Mouse (Mus musculus): ENCODE data around the gene 4930404H24Rik.

4930404H24Rik gene

GRCm38 (mm10) chr2:153492573-153493392 lies at the start of gene 4930404H24Rik:
TSS of gene 4930404H24Rik (plus strand) at chr2:153492790.
- DNase-seq: peak; percentile 82

- peak; percentile 57 for DNase-seq
These were observed 49.0 kb upstream of the 4930404H24Rik start for GRCm38 (mm10) chr2:153443434-153444240.

- peak; percentile 72 for DNase-seq
These were observed 48.1 kb upstream of the 4930404H24Rik start for GRCm38 (mm10) chr2:153444254-153445136.

GRCm38 (mm10) chr2:153445137-153446016 lies 47.2 kb upstream of the 4930404H24Rik start:
- peak; percentile 33 for DNase-seq

- DNase-seq: peak; percentile 35
These were observed 46.6 kb upstream of the 4930404H24Rik start for GRCm38 (mm10) chr2:153446017-153446408.

- DNase-seq: no peak
These were observed 46.1 kb upstream of the 4930404H24Rik start for GRCm38 (mm10) chr2:153446476-153446875.

GRCm38 (mm10) chr2:153447719-153448118 lies 44.9 kb upstream of the 4930404H24Rik start:
- no peak for DNase-seq

GRCm38 (mm10) chr2:153448519-153448918 lies 44.1 kb upstream of the 4930404H24Rik start:
- no peak for DNase-seq

GRCm38 (mm10) chr2:153453961-153454759 lies 38.4 kb upstream of the 4930404H24Rik start:
- DNase-seq: no peak

- no peak for DNase-seq
These were observed 37.6 kb upstream of the 4930404H24Rik start for GRCm38 (mm10) chr2:153454841-153455506.

- no peak for DNase-seq
These were observed 35.1 kb upstream of the 4930404H24Rik start for GRCm38 (mm10) chr2:153457467-153457866.

- no peak for DNase-seq
These were observed 34.6 kb upstream of the 4930404H24Rik start for GRCm38 (mm10) chr2:153458022-153458441.

GRCm38 (mm10) chr2:153463257-153463656 lies 29.3 kb upstream of the 4930404H24Rik start:
- no peak for DNase-seq

GRCm38 (mm10) chr2:153467372-153467771 lies 25.2 kb upstream of the 4930404H24Rik start:
- no peak for DNase-seq

- no peak for DNase-seq
These were observed 23.3 kb upstream of the 4930404H24Rik start for GRCm38 (mm10) chr2:153469317-153469716.

GRCm38 (mm10) chr2:153469764-153470163 lies 22.8 kb upstream of the 4930404H24Rik start:
- DNase-seq: no peak

GRCm38 (mm10) chr2:153470983-153471382 lies 21.6 kb upstream of the 4930404H24Rik start:
- no peak for DNase-seq

- DNase-seq: no peak
These were observed 17.2 kb upstream of the 4930404H24Rik start for GRCm38 (mm10) chr2:153475114-153476112.

GRCm38 (mm10) chr2:153478583-153478982 lies 14.0 kb upstream of the 4930404H24Rik start:
- DNase-seq: peak; percentile 64

Measured in right cerebral cortex, postnatal 25 days (tissue).